In the genomic region with DNA sequence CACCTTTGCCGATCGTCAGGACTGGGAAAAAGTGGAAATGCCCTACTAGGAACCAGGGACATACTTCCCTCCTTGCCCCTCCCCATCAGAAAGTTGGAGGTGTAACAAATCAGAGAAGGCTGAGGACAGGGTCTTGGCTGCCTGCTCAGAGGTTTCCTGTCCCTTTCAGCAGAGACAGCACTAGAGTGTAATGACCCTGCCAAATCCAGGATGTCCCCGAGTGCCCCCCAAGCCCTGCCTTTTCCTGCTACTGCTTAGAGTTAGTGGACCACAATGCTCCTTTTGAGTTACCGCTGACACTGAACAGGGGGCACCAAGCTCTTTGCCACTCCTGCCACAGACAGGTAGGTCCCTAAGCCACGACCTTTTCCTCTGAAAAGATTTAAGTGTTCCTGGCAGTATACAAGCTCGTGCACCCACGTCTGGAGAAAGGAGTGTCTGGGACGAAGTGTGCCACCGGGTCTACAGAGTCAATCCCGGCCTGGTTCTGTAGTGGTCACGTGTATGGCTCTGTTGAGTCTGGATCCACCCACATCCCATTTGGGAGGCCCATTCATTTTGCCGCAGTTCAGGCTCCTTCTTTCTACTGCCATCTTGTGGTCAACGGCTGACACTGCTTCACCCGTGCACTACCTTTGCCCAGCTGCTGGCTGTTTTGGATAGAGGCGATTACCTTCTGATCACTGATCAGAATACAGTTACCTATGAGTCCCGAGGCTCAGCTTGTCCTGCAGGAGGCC, we compare ENCODE assay signal across 8 mouse cellular contexts. TPM values are rescaled to one million over a fixed set of nuclear protein-coding genes. Genes with fewer than 3 reads are reported as not detected.
A peak's percentile ranks its signal among the peaks of the same experiment; 100 is the strongest.
DNase-seq lines count a peak whose midpoint lies in the region; ATAC-seq and TF ChIP-seq lines count a peak whose summit lies in the region.

No protein-coding gene starts in this region.

- DNase-seq in layer of hippocampus, adult 2 months (ENCODE audit: low spot score in 2 of 2), result peak; percentile 65
- no peak for DNase-seq in layer of hippocampus, postnatal 25 days (ENCODE audit: extremely low spot score in 1 of 2, low spot score in 1 of 2)
- DNase-seq in cerebellum, adult 18-20 months, result peak; percentile 68 to 74
- peak; percentile 81 for DNase-seq in hindbrain, embryonic 14.5 days (ENCODE audit: low spot score)
- DNase-seq in left cerebral cortex, adult 9 months (ENCODE audit: low spot score in 2 of 2), result peak; percentile 65 to 72
- DNase-seq in right cerebral cortex, postnatal 14 days, result peak; percentile 48

- H3K4me3 ChIP-seq in layer of hippocampus, adult 2 months, result no peak overlapping the region
- H3K4me3 ChIP-seq in forebrain, embryonic 15.5 days, result no peak overlapping the region
- no peak overlapping the region for H3K4me3 ChIP-seq in hindbrain, embryonic 14.5 days (replicated peaks; ENCODE audit: low read length)

- H3K27ac ChIP-seq in layer of hippocampus, adult 2 months, result no peak overlapping the region
- H3K27ac ChIP-seq in forebrain, embryonic 15.5 days (replicated peaks), result no peak overlapping the region
- no peak overlapping the region for H3K27ac ChIP-seq in hindbrain, embryonic 14.5 days

- peaks cover 25% of the 10 kb centered on the region for H3K4me1 ChIP-seq in forebrain, embryonic 15.5 days
- H3K4me1 ChIP-seq in hindbrain, embryonic 14.5 days (replicated peaks; ENCODE audit: control insufficient read depth, insufficient read depth, low read length), result peaks cover 18% of the 10 kb centered on the region

- no peaks in the 10 kb centered on the region for H3K27me3 ChIP-seq in forebrain, embryonic 15.5 days
- no peaks in the 10 kb centered on the region for H3K27me3 ChIP-seq in hindbrain, embryonic 14.5 days (ENCODE audit: control insufficient read depth, insufficient read depth, low read length)

- no peaks in the 10 kb centered on the region for H3K9me3 ChIP-seq in forebrain, embryonic 15.5 days
- H3K9me3 ChIP-seq in hindbrain, embryonic 14.5 days (ENCODE audit: control insufficient read depth, low read length), result no peaks in the 10 kb centered on the region

- ATAC-seq in forebrain, embryonic 15.5 days (replicated peaks), result peak; percentile 20; the same call in 1 of the 2 replicates
- ATAC-seq in hindbrain, embryonic 14.5 days (ENCODE audit: low FRiP score), result no peak
- peak; percentile 39 for ATAC-seq in megakaryocyte, adult 5-6 weeks (ENCODE audit: poor library complexity, severe bottlenecking)

- peak; percentile 94 for TF ChIP-seq CTCF in layer of hippocampus, adult 2 months (conservative IDR thresholded peaks at IDR 0.05)

- H3K4me2 ChIP-seq in forebrain, embryonic 15.5 days (replicated peaks), result peak overlapping the region; percentile 1; the same call in 1 of the 2 replicates
- peak overlapping the region; percentile 27 for H3K4me2 ChIP-seq in hindbrain, embryonic 14.5 days (replicated peaks)

- no peak overlapping the region for H3K9ac ChIP-seq in forebrain, embryonic 15.5 days (replicated peaks)
- H3K9ac ChIP-seq in hindbrain, embryonic 14.5 days, result no peak overlapping the region

- peaks cover 3% of the 10 kb centered on the region; the same call in 1 of the 2 replicates for H3K36me3 ChIP-seq in forebrain, embryonic 15.5 days
- peaks cover 15% of the 10 kb centered on the region for H3K36me3 ChIP-seq in hindbrain, embryonic 14.5 days (replicated peaks; ENCODE audit: control insufficient read depth, insufficient read depth)

- 20% methylated on average over 16 of the region's 16 CpGs for WGBS in forebrain, embryonic 15.5 days
- whole genome bisulfite sequencing in hindbrain, embryonic 14.5 days, result 22% methylated on average over 16 of the region's 16 CpGs

RNA-seq across cellular contexts. Expression of gene Tpra1, which starts 4.5 kb away (rescaled TPM):
- total RNA-seq in layer of hippocampus, adult 2 months (2021), result 10 to 100 TPM; 48.6 to 51.1 TPM
- 10 to 100 TPM; 35.1 to 45.1 TPM for total RNA-seq in layer of hippocampus, postnatal 25 days (2021)
- polyA plus RNA-seq in forebrain, embryonic 15.5 days (2015; fragmentation: Nextera tagmentation; extraction: Ambion mirVana), result 61.5 and 64.1 TPM in 2 replicates
- 45.8 and 48.5 TPM in 2 replicates for polyA plus RNA-seq in hindbrain, embryonic 14.5 days (2014; fragmentation: Nextera tagmentation; extraction: Ambion mirVana)
- 24.0 and 26.1 TPM in 2 replicates for total RNA-seq in megakaryocyte, adult 5-6 weeks (2015)
- total RNA-seq in megakaryocyte, adult 5-6 weeks (2017), result 32.4 and 35.5 TPM in 2 replicates

RNA-seq across cellular contexts. Expression of gene Mcm2, which starts 8.0 kb away (rescaled TPM):
- 1 to 10 TPM; 5.7 to 7.4 TPM for total RNA-seq in layer of hippocampus, adult 2 months (2021)
- 1 to 10 TPM; 5.5 to 6.6 TPM for total RNA-seq in layer of hippocampus, postnatal 25 days (2021)
- 70.0 and 75.2 TPM in 2 replicates for polyA plus RNA-seq in forebrain, embryonic 15.5 days (2015; fragmentation: Nextera tagmentation; extraction: Ambion mirVana)
- polyA plus RNA-seq in hindbrain, embryonic 14.5 days (2014; fragmentation: Nextera tagmentation; extraction: Ambion mirVana), result 27.0 and 30.2 TPM in 2 replicates
- total RNA-seq in megakaryocyte, adult 5-6 weeks (2015), result 45.4 and 47.7 TPM in 2 replicates
- 77.2 TPM in 2 replicates for total RNA-seq in megakaryocyte, adult 5-6 weeks (2017)

RNA-seq across cellular contexts. Expression of gene Podxl2, which starts 31.7 kb away (rescaled TPM):
- 100 to 1,000 TPM; 160 to 165 TPM for total RNA-seq in layer of hippocampus, adult 2 months (2021)
- total RNA-seq in layer of hippocampus, postnatal 25 days (2021), result 100 to 1,000 TPM; 178 to 179 TPM
- polyA plus RNA-seq in forebrain, embryonic 15.5 days (2015; fragmentation: Nextera tagmentation; extraction: Ambion mirVana), result 590 and 608 TPM in 2 replicates
- 525 and 527 TPM in 2 replicates for polyA plus RNA-seq in hindbrain, embryonic 14.5 days (2014; fragmentation: Nextera tagmentation; extraction: Ambion mirVana)
- not detected in 2 replicates for total RNA-seq in megakaryocyte, adult 5-6 weeks (2015)
- total RNA-seq in megakaryocyte, adult 5-6 weeks (2017), result 0.16 and 0.40 TPM in 2 replicates

Comparison
In these comparisons a context has a peak if more than half of its experiments do, and no peak if none do; other contexts are left out.
1. DNase-seq: peak in layer of hippocampus, adult 2 months (2 of 2), cerebellum, adult 18-20 months (2 of 2), hindbrain, embryonic 14.5 days (single experiment), left cerebral cortex, adult 9 months (2 of 2) and right cerebral cortex, postnatal 14 days (single experiment); none in layer of hippocampus, postnatal 25 days (0 of 2).
2. RNA of gene Mcm2, which starts 8.0 kb away (total RNA-seq): 45.4 to 77.2 TPM in megakaryocyte, adult 5-6 weeks; 5.7 to 7.4 TPM in layer of hippocampus, adult 2 months and 5.5 to 6.6 TPM in layer of hippocampus, postnatal 25 days; every median in the first group is over 4 times any median in the second.
3. RNA of gene Podxl2, which starts 31.7 kb away (total RNA-seq): 178 to 179 TPM in layer of hippocampus, postnatal 25 days and 160 to 165 TPM in layer of hippocampus, adult 2 months; 0.16 to 0.40 TPM in megakaryocyte, adult 5-6 weeks; every median in the first group is over 100 times any median in the second.